Mouse (Mus musculus) erythroblast, adult 5-6 weeks (primary cell): ENCODE measurements around the gene Tinagl1. TPM values are rescaled to one million over a fixed set of nuclear protein-coding genes. Genes with fewer than 3 reads are reported as not detected.

Experiments
- ATAC-seq: replicated peaks from 2 replicates; pipeline ENCODE4 v1.8.0; 2016; ENCODE audit warnings: moderate number of reproducible peaks, mild to moderate bottlenecking, moderate TSS enrichment, inconsistent platforms; ENCODE audit not compliant: poor library complexity, low FRiP score, severe bottlenecking
- total RNA-seq, 2 experiments: library from RNA; stranded (forward) in 1 of 2; stranded (reverse) in 1 of 2; fragments of 150-400 nt in 1 of 2; fragments of 200-764, 138-1000 nt in 1 of 2; gene quantifications; 2 replicates each; pipeline versions ENCODE4 v1.2.3 to v1.2.4; 2015 to 2017; ENCODE audit warnings: low replicate concordance in 2 of 2

Tinagl1 gene
- total RNA-seq, 2 experiments from 2014 or later = 67.6 to 95.4 TPM

DNA sequence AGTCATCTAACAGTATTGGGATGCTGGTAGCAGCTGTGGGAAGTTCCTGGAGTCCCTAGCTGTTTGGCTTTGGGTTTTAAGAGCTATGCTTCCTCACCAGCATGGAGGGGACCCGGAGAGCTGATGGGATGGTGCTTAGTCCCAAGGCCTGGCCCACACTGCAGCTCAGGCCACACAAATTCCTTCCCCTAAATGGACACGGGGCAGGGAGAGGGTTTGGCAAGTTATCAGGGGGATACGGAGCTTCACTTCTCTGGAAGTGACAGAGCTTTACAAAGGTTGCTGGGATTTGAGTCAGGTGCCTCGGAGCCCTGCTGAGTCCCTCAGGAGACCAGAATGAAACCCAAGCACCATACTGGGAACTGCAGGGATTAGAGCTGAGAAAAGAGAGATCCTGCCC lies 13.6 kb downstream of the Tinagl1 start:
- ATAC-seq = no peak

DNA sequence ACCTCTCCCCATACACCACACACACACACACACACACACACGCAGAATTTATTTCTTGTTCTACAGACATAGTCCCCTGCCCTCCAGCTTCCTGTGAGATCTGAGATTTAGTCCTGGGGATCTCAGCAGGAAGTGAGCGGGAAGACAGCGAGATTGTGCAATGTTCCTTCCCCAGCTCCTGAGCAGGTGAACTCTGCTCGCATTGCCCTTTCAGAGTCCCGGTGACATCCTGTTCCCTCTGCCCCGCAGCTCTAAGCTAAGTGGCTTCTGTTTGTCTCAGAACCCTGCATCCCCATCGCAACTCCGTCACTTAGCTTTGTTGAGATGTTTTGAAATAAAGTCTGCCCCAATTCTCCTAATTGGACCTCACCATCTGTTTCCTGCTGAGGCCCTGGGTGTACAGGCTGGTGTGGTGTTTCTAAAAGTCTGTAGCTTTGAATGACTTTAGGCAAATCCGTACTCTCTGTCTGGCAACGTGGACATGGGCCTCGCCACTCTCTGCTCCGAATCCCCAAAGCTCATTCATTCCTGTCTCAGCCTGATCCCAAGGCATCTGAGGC lies 18.0 kb downstream of the Tinagl1 start:
- no peak for ATAC-seq

GRCm38 (mm10) chr4:130154250-130154649 lies 20.7 kb downstream of the Tinagl1 start:
- no peak for ATAC-seq

GRCm38 (mm10) chr4:130148405-130148804 lies 26.5 kb downstream of the Tinagl1 start:
- ATAC-seq = no peak

GRCm38 (mm10) chr4:130141786-130142185 lies 33.1 kb downstream of the Tinagl1 start:
- no peak for ATAC-seq

GRCm38 (mm10) chr4:130140992-130141402 lies 33.9 kb downstream of the Tinagl1 start:
- ATAC-seq = no peak

DNA sequence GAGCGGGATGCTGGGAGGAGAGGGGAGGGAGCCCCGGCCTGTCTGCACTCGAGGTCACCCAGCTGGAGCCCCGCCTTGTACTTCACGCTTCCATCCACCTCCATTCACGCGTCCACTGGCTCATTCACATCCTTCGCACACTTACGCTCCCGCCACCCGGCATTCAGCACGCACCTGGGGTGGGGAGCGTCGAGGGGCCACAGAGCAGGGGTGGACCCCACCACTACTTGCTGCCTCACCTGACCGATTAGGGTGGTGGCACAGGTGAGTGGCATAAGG lies 35.8 kb downstream of the Tinagl1 start, which contains the start of gene Hcrtr1:
Hcrtr1 (minus strand) TSS at position 146 of the 279 bp plus-strand sequence.
- no peak for ATAC-seq

DNA sequence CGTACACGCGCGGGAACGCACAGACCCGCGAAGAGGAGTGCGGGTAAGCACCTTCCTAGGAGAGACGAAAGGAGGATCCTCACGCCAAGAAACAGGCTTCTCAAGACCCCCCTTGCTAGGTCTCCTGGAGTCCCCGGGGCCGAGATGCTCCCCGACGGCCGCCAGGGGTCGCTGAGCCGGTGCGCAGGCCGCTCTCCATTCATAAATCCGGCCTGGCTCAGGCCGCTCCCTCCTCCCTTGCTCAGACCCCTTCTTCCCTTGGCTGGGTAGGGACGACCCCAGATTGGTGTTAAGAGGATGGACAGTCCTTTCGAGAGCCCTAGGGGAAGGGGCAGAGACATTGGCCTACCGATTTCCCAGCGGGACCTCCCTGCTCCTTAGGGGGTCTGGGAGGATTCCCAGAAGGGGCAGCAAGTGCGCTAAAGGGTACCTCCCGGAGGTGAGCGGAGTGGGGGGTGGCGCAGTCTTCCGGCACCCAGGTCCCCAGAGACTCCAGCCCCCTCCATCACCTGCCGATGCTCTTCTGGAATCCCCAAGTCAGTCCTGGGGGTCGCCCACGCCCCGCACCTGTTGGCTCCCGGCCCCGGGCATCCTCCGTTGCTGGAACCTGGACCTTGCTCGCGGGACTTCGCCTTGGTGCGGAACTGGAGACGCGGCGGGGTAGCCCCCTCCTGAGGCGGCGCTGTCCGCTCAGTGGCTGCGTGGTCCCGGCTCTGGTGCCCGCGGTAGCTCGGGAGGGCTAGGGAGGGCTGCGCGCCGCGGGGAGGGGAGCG lies 36.3 kb downstream of the Tinagl1 start:
- peak; percentile 76 for ATAC-seq

GRCm38 (mm10) chr4:130133399-130133798 lies 41.5 kb downstream of the Tinagl1 start:
- no peak for ATAC-seq

GRCm38 (mm10) chr4:130131448-130132105 lies 43.3 kb downstream of the Tinagl1 start:
- no peak for ATAC-seq

- no peak for ATAC-seq
These were observed 44.1 kb downstream of the Tinagl1 start for GRCm38 (mm10) chr4:130130641-130131350.

GRCm38 (mm10) chr4:130130082-130130481 lies 44.8 kb downstream of the Tinagl1 start:
- ATAC-seq = no peak

- ATAC-seq = no peak
These were observed 46.0 kb downstream of the Tinagl1 start for GRCm38 (mm10) chr4:130128907-130129306.

DNA sequence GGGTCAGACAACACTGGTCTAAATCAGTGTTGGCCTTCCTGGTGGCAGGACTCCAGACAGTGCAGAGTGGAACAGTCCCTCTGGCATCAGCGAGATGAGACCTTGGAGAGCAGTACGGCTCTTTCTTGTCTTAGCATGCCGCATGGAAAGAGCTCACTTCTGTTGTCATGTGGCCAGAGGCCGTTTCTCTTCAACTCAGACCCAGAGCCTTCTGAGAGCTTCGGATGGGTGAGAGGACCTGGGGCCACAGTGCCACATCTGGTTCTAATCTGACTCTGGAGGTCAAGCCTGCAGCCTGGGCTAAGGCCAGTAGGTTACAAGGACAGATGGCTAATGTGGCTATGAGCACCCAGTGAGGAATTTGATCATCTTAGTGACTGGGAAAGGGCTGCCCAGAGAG lies 49.0 kb downstream of the Tinagl1 start:
- ATAC-seq = no peak

GRCm38 (mm10) chr4:130125164-130125563 lies 49.8 kb downstream of the Tinagl1 start:
- ATAC-seq = no peak

GRCm38 (mm10) chr4:130124110-130124509 lies 50.8 kb downstream of the Tinagl1 start:
- ATAC-seq = no peak

DNA sequence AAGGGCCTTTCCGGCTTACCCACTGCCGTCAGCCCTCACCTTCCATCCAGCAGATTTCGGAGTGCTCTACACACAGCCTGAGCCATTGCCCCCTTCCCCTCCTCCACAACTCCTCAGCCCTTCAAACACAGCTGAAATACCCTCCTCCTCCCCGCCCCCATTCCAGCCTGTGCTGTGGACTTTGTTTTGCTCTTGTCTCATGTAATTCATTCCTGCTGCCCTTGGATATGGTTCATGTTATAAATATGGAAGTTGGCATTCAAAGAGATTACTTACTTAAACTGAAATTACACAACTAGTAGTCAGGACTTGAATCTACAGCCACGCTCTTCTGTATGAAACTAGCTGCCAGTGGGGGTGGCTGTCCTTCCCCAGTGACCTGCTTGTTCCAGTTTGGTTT lies 51.9 kb downstream of the Tinagl1 start:
- ATAC-seq = no peak

DNA sequence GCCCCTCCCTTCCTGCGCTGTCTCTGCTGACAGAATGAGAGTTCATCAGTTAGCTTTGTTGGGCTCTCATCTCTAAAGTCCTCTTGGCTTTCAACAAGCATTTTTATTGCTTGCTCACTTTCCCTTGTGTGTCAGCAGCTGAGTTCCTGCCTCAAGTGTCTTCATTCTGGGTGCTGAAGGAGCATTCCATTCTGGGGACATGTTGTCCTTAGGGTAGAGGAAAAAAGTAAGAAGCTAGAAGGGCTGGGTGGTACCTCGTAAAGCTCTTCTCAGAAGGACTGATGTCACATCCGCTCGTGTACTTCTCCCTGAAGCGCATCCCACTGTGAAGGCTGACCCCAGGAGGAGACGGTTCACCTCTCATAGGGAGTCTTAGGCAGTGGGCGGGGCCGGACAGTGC lies 53.4 kb downstream of the Tinagl1 start:
- ATAC-seq = no peak

- ATAC-seq = no peak
These were observed 54.2 kb downstream of the Tinagl1 start for GRCm38 (mm10) chr4:130120752-130121151.
